Mouse (Mus musculus): ENCODE data around the gene Rps27l.
"Not testable (repeated sequence)": the region's sequence is repeated elsewhere in the genome, so short reads cannot be mapped to it uniquely, and the experiment has no call there.

Rps27l gene

GRCm38 (mm10) chr9:66945647-66946641 is at the start of gene Rps27l:
Rps27l (plus strand) TSS chr9:66946086.
- peak; percentile 94 for DNase-seq

- DNase-seq = no peak
Measured at GRCm38 (mm10) chr9:66896951-66897350, 48.9 kb upstream of the Rps27l start.

DNA sequence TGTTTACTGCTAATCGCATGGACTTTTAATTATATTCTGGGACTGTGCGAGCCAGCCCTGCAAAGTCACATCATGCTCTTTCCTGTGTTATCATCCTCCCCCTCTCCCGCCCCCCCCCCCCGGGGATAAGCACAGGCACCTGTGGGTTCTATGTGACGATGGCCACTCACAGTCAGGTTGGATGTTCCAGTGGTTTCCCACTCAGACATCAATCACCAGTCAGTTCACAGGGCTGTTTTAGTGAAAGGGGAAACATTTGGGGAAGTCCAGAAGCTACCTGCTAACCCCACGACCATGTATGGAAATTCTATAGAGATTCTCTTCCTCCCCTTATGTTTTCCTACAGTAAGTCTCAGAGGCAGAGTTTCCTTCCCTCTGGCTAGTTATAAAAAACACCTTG is 48.0 kb upstream of the Rps27l start:
- DNase-seq = no peak

DNA sequence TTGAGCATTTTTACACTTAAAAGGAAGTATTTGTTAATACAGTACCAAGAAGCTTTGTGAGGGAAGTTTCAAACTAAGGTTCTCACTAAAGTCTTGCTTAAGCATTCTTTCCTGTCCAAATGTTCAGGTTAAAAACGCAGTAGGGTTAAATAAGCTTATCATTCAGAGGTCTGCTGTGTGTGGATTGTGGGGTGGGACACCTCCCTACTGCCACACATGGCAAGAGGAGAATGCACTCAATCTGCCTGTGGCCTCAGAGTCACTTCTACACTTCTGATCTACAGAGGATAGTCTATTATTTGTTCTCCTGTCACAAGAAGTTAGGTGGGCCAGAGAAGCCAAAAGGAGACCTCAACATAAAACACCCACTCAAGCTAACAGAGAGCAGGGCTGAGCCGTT is 46.8 kb upstream of the Rps27l start:
- DNase-seq = no peak

- no peak for DNase-seq
Measured at GRCm38 (mm10) chr9:66899526-66899925, 46.4 kb upstream of the Rps27l start.

DNA sequence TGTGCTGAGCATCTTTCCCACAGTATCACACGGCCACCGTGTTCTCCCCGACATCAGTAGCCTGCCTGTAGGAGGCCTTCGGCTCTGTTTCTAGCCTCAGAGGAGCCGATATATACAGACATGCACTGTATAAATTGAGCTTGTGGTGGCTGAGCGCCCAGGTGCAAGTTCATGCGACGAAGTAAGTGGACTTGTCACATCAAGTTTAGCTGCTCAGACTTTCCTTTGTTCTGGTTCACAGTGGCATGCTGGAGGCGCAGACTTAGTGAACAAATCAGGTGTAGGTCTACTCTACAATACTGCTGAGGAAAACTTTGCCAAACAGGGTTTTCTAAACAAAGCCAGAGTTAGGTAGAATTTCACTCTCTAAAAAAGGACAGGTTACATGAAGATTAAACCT is 39.9 kb upstream of the Rps27l start:
- DNase-seq = no peak

DNA sequence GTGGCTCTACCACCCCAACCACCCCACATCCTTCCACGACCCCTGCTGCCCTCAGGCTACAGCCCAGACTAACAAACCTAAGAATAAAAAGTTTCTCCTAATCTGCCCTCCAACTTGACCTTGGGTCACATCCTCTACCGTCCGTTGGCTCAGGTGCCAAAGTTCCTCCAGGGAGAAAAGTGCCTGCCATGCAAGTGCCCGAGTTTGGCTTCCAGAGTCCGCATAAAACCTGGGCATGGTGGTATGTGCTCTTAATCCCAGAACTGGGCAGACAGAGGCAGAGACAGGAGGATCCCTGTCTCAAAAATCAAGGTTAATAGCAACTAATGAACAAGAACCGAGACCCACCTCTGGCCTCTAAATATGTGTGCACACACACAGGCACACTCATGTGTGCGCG is 38.8 kb upstream of the Rps27l start:
- no peak for DNase-seq

GRCm38 (mm10) chr9:66907746-66908397 is 38.0 kb upstream of the Rps27l start:
- DNase-seq = no peak

DNA sequence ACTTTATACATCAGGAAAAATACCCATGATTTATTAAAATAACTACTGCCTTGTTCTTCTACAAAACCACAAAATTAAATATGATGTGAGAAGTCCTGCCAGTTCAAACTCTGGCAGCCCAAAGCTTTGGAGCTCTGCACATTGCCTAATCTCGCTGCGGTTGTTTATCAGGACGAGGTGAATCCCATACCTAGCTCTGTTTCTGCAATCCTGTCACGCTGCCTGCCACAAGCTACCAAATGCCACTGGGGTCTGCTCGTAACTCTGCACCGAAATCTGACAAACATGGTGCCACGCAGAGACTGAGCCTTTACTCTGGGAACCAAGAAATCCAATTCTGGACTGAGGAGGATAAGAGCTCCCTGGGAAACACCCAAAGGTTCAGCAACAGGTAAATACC is 36.0 kb upstream of the Rps27l start:
- DNase-seq = no peak

GRCm38 (mm10) chr9:66910677-66911076 is 35.2 kb upstream of the Rps27l start:
- no peak for DNase-seq

- DNase-seq = no peak
Measured at GRCm38 (mm10) chr9:66912304-66912703, 33.6 kb upstream of the Rps27l start.

DNA sequence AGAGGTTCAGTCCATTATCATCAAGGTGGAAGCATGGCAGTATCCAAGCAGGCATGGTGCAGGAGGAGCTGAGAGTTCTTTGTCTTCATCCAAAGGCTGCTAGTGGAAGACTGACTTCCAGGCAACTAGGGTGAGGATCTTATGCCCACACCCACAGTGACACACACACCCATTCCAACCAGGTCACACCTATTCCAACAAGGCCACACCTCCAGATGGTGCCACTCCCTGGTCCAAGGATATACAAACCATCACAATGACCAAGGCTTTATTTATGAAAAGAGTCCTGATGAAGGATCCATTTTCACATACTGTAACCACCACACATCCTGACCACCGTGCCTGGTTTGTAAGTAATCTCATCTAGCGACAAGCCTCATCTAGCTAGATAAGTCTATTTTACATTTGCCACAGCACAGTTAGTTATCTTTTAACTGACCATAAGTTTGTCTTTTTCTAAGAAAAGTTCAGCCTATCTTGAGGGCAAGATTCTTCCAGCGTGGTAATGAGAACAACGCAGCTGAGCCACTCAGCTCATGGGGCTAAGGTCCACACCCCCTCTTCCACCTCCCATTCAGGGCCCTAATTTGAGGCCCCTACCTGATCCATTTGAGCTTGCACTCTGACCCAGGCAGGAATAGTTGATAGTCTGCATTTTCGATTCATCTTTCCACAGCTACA is 32.5 kb upstream of the Rps27l start:
- not testable (repeated sequence) for DNase-seq

GRCm38 (mm10) chr9:66914540-66914939 is 31.3 kb upstream of the Rps27l start:
- DNase-seq = no peak

- no peak for DNase-seq
Measured at GRCm38 (mm10) chr9:66915401-66915800, 30.5 kb upstream of the Rps27l start.

DNA sequence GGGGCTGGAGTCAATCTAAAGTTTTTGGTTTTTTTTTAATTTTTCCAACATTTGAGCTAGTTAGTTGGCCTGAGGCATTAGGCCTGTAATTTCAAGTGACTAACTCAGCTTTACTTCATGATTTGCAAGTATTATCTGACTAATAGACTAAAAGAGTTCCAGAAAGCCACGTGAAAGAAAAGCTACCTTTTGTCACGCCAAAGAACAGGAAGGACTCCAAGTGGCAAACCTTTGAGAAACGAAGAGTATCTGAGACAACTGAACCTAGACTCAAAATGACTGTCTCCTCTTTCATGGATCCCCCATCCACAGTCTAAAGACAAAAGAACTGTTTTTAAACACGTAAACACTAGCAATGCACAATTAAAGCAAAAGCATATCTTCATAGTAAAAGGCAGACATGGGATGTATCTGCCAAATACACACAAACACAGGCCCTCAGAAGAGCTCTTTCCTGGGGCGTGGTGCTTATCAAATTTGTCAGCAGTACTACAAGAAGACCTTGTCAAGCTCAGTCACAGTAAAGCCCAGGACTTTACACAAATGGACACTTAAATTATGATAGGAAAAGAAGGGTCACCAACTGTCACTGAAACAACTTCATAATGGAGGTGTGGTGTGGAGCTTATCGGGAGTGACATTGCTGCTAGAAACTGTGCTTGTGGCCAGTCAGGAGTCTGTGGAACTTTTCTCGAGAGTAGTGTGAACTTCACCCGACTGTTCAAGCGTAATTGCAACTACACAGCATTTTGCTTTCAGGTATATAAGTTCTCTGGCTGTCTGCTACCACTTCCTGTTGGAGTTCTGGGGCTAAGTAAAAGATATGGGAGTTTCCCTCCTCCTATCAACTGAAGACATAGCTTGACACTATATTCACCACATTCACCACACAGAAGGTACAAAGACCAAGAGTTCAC is 29.8 kb upstream of the Rps27l start:
- no peak for DNase-seq

DNA sequence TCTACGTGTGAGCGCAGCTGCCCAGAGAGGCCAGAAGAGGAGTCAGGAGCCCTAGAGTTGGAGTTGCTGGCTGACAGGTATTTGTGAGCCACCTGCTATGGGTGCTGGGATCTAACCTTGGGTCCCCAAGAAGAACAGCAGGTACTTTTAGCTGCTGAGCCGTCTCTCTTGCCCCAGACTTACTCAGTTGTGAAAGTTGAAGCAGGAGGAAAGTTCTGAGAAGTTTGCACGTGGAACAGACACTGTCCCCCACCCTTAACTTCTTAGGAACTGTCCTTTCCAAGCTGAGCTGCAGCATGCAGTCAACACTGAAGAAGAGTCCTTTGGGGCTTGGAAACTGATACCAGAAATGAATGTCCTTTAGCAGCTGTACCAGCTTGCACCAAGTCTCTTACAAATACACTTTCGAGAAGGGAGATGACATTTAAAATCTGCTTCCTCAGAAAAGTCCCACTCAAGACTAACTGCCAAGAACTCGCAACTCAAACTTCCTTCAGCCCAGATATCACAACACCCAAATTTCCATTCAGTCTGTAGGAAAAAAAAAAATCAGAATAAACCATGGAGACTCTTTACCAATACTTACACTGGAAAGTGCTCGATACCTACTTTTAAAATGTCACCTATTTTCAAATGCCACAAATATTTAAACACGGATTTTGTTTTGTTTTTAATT is 28.5 kb upstream of the Rps27l start:
- no peak for DNase-seq

DNA sequence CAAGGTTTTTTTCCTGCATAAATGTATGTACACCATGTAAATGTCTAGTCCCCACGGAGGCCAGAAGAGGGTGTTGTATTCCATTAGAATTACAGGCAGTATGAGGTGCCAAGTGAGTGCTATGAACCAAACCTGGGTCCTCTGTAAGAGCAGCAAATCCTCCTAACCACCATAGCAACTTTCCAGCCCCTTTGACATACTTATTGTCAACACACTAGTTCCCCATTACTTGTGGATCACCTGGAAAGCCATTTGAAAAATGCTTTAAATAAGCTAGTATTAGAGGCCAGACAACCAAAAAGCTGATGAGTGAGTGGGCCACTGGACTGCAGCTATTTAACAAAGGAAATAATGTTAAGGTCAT is 28.0 kb upstream of the Rps27l start:
- DNase-seq = no peak

DNA sequence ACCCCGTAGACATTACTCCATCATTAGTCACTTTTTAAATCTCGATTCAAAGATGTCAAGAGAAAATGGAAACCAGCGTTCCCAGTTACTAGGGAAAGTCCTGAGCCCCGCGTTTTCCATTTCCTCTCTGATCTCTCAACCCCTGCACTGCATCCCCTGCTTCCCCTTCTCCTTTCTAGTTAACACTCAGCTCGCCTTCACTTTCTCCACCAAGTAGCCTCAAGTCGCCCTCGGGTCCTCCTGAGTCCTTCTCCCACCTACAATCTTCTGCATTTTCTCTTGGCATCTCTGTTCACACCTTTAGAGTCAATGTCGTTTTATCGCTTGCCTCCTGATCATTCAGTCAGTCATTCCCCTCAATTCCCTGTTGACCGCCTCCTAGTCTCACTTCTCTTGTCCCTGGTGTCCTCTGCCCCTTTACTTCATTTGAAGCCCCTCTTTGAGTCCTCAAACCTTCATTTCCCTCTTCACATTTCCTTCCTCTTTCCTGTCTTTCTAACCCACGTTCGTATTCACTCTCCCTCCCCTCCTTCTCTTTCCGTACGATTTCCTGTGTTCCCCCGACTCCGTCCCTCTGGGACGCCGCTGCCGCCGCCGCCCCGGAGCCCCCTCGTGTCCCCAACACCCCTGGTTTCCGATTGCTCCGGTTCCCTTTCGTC is 27.1 kb upstream of the Rps27l start:
- peak; percentile 35 for DNase-seq

- peak; percentile 96 for DNase-seq
Measured at GRCm38 (mm10) chr9:66919382-66919971, 26.4 kb upstream of the Rps27l start, which contains the start of gene Rab8b. Rab8b (minus strand) TSS chr9:66919687.

DNA sequence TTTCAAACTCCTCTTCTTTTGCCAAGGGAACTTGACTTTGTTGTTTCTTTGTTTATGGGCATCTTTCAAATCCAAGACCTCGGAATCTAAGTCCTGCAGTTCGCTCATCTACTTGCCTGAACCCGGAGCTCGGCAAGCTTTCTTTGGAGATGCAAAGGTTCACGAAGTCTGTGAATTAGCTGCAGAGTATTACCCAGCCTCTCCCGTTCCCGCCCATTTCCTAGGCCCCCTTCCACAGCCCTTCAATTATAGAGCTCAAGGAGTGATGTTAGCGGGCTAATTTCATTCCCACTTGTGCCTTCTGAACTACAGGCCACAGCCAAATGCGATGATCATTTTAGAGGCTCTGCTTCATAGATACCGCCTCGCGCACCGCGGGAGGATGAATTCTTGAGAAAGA is 25.9 kb upstream of the Rps27l start:
- peak; percentile 55 for DNase-seq

All from cerebellum, adult 9-11 months (tissue).